Mouse (Mus musculus): ENCODE data around the gene Fam24a.

- no peak for TF ChIP-seq CTCF (conservative IDR thresholded peaks at IDR 0.05; ENCODE audit: low read length)
- no peak for TF ChIP-seq POU5F1 (IDR thresholded peaks at IDR 0.05; ENCODE audit: borderline replicate concordance, low read length)
These were observed 30.5 kb downstream of the Fam24a start for GRCm38 (mm10) chr7:131364131-131364530.
